Mouse (Mus musculus): ENCODE measurements around the gene Slc22a3.

- no peak for TF ChIP-seq CTCF (IDR thresholded peaks at IDR 0.05; ENCODE audit: low read depth)
- TF ChIP-seq EP300 (IDR thresholded peaks at IDR 0.05; ENCODE audit: low read depth) = peak; percentile 54
These were observed 80.3 kb downstream of the Slc22a3 start for GRCm38 (mm10) chr17:12427156-12427555.
